Mouse (Mus musculus) lung, postnatal 0 days (tissue): ENCODE data around the gene Gm16181.

Experiments used
- CTCF ChIP-seq: IDR thresholded peaks from 2 replicates; pipeline ENCODE4 v1.5.1; 2016; ENCODE audit warnings: antibody characterized with exemption, mild to moderate bottlenecking
- EP300 ChIP-seq: IDR thresholded peaks from 2 replicates; pipeline ENCODE4 v1.6.1; 2016; ENCODE audit warnings: antibody characterized with exemption, mild to moderate bottlenecking, control low read depth

DNA sequence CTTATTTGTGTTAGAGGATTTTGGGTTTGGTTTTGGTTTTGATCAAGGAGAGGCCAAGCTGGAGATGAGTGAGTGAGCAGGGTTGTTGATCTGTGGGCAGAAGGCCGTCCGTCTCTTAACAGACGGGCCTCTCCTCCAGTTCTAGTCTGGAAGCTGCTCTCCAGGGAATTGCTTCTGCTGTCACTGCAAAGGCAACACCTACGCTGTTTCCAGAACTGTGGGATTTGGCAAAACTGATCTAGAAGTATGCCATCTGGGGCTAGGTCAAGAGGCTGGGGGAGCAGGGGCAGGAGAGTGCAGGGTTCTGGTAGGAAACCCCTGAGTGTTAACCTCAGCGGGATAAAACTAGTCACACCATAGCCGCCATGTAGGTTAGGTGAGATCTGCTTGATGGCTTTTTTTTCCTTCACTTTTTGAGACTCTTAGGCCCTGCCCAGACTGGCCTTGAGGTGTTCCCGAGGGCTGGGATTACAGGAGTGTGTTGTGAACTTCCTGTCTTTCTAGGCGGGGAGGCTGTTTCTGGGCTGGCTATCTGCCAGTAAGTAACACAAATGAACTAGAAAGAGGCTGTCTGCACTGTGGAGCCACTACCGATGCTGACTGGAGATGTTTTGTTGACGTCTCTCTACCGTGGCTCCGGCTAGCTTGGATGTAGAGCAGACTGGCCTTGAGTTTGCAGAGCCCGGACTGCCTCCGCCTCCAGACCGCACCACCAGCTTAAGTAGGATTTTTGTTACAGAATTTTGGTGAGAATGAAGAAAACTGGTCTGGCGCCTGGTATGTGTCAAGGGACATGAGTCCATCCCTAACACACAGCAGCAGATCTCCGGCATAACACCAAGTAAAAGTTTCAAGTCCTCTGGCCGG is 12.7 kb downstream of the Gm16181 start, which contains the start of gene Atp6v1g2:
- no peak for TF ChIP-seq CTCF
- TF ChIP-seq EP300: 0 out of 2 replicates have a peak, but pooled peaks have one; percentile 35
